Mouse (Mus musculus) spleen, adult 2 months (tissue): ENCODE results near the gene Bloc1s3. TPM values are rescaled to one million over a fixed set of nuclear protein-coding genes. Genes with fewer than 3 reads are reported as not detected.

ENCODE experiments used
- DNase-seq, 2 experiments: peaks; one replicate each; pipeline versions ENCODE4 v3.0.0 to v3.0.0-alpha.2; 2012 to 2021; ENCODE audit warnings: low spot score in 2 of 2, low read depth in 1 of 2
- H3K27ac ChIP-seq: fragments of 200-500 bp; 2 replicates; pipeline ENCODE4 v1.5.1; 2012; ENCODE audit warnings: low read length, inconsistent platforms; ENCODE audit not compliant: insufficient read depth
- H3K27me3 ChIP-seq: fragments of 200-500 bp; 2 replicates; pipeline ENCODE4 v1.6.1; 2012; ENCODE audit warnings: mild to moderate bottlenecking, moderate library complexity, low read length, inconsistent platforms; ENCODE audit not compliant: control insufficient read depth, insufficient read depth
- H3K36me3 ChIP-seq: fragments of 200-500 bp; 2 replicates; pipeline ENCODE4 v1.6.1; 2012; ENCODE audit warnings: mild to moderate bottlenecking, low read length, inconsistent platforms; ENCODE audit not compliant: control insufficient read depth, insufficient read depth
- H3K4me1 ChIP-seq: fragments of 200-500 bp; 2 replicates; pipeline ENCODE4 v1.6.1; 2011; ENCODE audit warnings: inconsistent platforms; ENCODE audit not compliant: control insufficient read depth, insufficient read depth, insufficient read length
- H3K4me3 ChIP-seq: fragments of 200-500 bp; 2 replicates; pipeline ENCODE4 v1.5.1; 2011; ENCODE audit warnings: mild to moderate bottlenecking, inconsistent platforms; ENCODE audit not compliant: insufficient read depth, insufficient read length; ENCODE audit errors: extremely low read depth
- CTCF ChIP-seq: fragments of 200-500 bp; IDR thresholded peaks from 2 replicates; pipeline ENCODE4 v1.5.1; 2011; ENCODE audit warnings: mild to moderate bottlenecking, inconsistent platforms; ENCODE audit not compliant: insufficient read depth, insufficient read length, insufficient replicate concordance; ENCODE audit errors: extremely low read depth
- POLR2A ChIP-seq: fragments of 200-500 bp; IDR thresholded peaks from 2 replicates; pipeline ENCODE4 v1.6.1; 2011; ENCODE audit warnings: low read depth, low read length, inconsistent platforms
- WGBS: fragments of 180-500 bp; shearing (Covaris S2); methylation state at CpG from one replicate; pipeline ENCODE4 v1.1.7; 2018; 5-methylcytosine and 5-hydroxymethylcytosine counted together
- polyA plus RNA-seq: library from polyadenylated mRNA; depleted of rRNA; stranded (reverse); fragments of >200 nt; gene quantifications from 2 replicates; pipeline ENCODE4 v1.2.3, GENCODE M21; 2012; rRNA removed

Gene Bloc1s3
- polyA plus RNA-seq, 1 experiment = 8.8 TPM

DNA sequence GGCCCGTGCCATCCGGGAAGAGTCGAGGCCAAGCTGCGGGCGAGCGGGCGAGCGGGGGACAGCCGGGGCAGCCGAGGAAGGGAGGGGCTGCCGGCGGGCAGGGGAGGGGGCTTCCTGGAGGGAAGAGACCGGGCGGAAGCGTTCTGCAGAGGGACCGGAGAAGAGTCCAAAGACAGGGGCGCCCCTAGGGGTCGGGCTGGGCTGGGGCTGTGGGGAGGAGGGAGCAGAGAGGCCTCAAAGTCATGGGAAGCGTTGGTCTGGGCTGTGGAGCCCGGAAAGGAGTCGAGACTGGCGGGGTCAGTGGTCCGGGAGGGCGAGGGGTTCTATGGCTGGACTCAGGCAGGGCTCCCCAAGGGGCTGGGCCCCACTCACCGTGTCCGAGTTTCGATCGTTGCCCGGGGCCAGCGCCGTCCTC, 50.1 kb downstream of the Bloc1s3 start:
- 0% methylated on average over 23 of the region's 31 CpGs for WGBS
- H3K36me3 ChIP-seq = no peaks in the 10 kb centered on the region
- no peak for TF ChIP-seq POLR2A
- TF ChIP-seq CTCF = peak; percentile 11; the same call in 1 of the 2 replicates
- H3K4me1 ChIP-seq = peaks cover 7% of the 10 kb centered on the region; the same call in 1 of the 2 replicates
- DNase-seq = peak in 1 of 2 experiments; percentile 49
- H3K27ac ChIP-seq = no peak overlapping the region
- no peaks in the 10 kb centered on the region for H3K27me3 ChIP-seq
- H3K4me3 ChIP-seq = peak overlapping the region; percentile 77

DNA sequence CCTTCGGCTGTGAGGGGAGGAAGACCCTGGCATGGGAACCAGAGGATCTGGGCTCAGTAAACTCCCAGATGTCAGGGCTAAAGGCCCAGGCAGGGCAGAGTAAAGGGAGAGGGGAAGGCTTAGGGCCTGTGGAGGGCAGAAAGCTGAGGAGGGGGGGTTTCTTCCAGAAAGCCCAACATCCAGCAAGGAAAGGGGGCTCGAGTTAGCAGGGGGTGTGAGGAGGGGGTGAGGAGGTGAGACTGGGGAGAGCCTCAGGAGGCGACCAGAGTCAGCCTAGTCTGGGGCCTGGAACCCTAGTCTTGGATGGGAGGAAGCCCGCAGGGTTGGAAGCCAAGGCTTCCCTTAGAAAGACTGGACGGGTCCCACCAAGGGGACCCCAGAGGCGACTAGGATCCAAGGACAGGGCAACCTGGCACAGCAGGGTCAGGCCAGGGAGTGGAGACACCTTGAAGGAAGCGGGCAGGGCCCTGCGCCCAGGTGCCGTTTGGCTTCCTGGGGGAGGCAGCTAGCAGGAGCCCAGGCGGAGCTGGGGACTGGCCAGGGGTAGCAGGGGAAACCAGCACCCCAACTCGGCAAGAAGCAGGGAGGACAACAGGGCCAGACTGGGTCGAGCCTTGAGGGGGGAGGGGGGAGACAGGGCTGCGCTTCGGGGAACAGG, 50.6 kb downstream of the Bloc1s3 start:
- WGBS = 9% methylated on average over 14 of the region's 14 CpGs
- Histone ChIP-seq H3K4me3 (peak overlapping the region; percentile 77), H3K36me3 (no peaks in the 10 kb centered on the region), H3K4me1 (peaks cover 7% of the 10 kb centered on the region; the same call in 1 of the 2 replicates), H3K27me3 (no peaks in the 10 kb centered on the region), H3K27ac (no peak overlapping the region)
- peak in 1 of 2 experiments; percentile 13 for DNase-seq
- TF ChIP-seq CTCF = no peak
- no peak for TF ChIP-seq POLR2A

DNA sequence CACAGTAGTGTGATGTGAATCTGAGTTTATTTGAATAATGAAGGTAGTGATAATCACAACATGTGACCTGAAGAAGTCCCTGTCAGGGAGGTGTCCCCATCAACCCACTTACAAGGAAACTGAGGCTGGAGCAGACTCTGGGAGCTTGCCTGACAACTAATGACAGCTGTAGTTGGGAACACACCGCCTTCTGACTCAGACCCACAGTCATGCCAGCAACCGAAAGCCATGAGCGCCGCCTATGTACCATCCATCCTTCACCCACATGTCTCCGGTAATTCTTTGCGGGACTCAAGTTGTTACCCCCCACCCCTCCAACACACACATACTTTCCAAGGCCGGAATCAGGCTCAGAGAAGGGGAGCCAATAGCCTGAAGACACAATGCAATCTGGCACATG, 51.5 kb downstream of the Bloc1s3 start:
- peaks cover 7% of the 10 kb centered on the region; the same call in 1 of the 2 replicates for H3K4me1 ChIP-seq
- 96% methylated on average over 7 of the region's 7 CpGs for WGBS
- H3K27me3 ChIP-seq = no peaks in the 10 kb centered on the region
- no peak overlapping the region for H3K27ac ChIP-seq
- no peak overlapping the region for H3K4me3 ChIP-seq
- H3K36me3 ChIP-seq = no peaks in the 10 kb centered on the region
- no peak for DNase-seq
- TF ChIP-seq POLR2A (no peak), CTCF (no peak)

DNA sequence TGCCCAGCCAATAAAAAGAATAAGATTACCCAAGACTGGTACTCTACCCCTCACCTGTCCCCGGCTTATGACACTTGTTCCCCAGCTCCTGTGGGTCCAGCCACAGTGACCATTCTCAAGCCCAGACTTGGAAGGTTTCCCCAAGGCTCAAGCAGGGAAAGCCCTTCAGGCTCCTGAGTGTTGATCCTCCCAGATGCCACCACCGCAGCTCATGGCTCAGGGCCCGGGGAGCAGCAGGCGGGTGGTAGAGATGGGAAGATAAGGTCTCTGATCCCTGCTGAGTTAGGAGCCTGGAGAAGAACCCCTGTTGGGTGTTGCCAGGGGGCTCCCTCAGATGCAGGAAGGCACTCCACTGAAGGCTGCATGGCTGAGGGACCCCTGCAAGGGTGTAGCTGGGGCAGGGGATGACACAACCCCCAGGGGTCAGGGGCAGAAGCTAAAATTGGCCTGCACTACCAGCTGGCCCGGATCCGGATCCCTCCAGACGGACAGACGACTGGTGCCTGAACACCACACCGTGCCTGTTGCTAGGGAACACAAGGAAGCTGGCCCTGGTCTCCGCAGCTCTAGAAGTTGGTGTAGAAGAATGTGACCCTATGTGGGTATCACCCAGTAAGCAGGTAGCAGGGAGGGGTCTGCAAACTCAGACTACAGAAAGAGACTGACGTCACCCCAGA, 52.2 kb downstream of the Bloc1s3 start:
- peaks cover 2% of the 10 kb centered on the region; the same call in 1 of the 2 replicates for H3K36me3 ChIP-seq
- TF ChIP-seq POLR2A = no peak
- TF ChIP-seq CTCF = no peak
- H3K4me3 ChIP-seq = no peak overlapping the region
- no peaks in the 10 kb centered on the region for H3K27me3 ChIP-seq
- DNase-seq = no peak
- H3K27ac ChIP-seq = no peak overlapping the region
- peaks cover 7% of the 10 kb centered on the region; the same call in 1 of the 2 replicates for H3K4me1 ChIP-seq
- WGBS = 89% methylated on average over 11 of the region's 11 CpGs

DNA sequence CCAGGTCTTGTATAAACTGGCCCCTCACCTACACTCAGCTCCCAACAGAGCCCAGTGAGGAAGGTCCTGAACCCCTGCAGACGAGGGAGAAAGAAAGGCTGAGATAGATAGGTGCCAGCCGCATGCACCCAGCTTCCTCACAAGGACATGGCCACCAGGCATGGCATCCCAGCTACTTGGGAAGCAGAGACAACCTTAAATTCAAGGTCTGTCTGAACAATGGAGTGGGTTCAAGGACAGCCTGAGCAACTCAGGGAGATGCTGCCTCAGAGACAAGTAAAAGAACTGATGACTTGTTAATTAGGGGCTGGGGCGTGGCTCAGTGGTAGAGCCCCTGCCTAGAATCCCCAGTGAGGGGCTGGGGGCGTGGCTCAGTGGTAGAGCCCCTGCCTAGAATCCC, 53.0 kb downstream of the Bloc1s3 start:
- DNase-seq = no peak
- TF ChIP-seq CTCF (no peak), POLR2A (no peak)
- 82% methylated on average over 4 of the region's 4 CpGs for WGBS
- Histone ChIP-seq H3K36me3 (peaks cover 2% of the 10 kb centered on the region; the same call in 1 of the 2 replicates), H3K27ac (no peak overlapping the region), H3K27me3 (no peaks in the 10 kb centered on the region), H3K4me3 (no peak overlapping the region), H3K4me1 (peaks cover 7% of the 10 kb centered on the region; the same call in 1 of the 2 replicates)

Other genes with a start within 250 kb of the Bloc1s3 start
- gene Vasp, start 236.6 kb downstream of the Bloc1s3 start, polyA plus RNA-seq = 335 and 437 TPM in 2 replicates
- gene Ppm1n, start 228.3 kb downstream of the Bloc1s3 start, polyA plus RNA-seq = 2.1 and 3.3 TPM in 2 replicates
- gene Rtn2, start 225.7 kb downstream of the Bloc1s3 start, polyA plus RNA-seq = 7.7 and 9.1 TPM in 2 replicates
- 1.6 and 1.9 TPM in 2 replicates for gene Fosb, start 198.3 kb downstream of the Bloc1s3 start, polyA plus RNA-seq
- 28.2 and 29.9 TPM in 2 replicates for gene Ercc1, start 163.6 kb downstream of the Bloc1s3 start, polyA plus RNA-seq
- gene Cd3eap, start 148.9 kb downstream of the Bloc1s3 start, polyA plus RNA-seq = 5.8 and 5.9 TPM in 2 replicates
- 2.2 and 2.5 TPM in 2 replicates for gene Ppp1r13l, start 148.6 kb downstream of the Bloc1s3 start, polyA plus RNA-seq
- 51.8 and 62.2 TPM in 2 replicates for gene Ercc2, start 126.4 kb downstream of the Bloc1s3 start, polyA plus RNA-seq
- 2.3 and 3.9 TPM in 2 replicates for gene Klc3, start 104.3 kb downstream of the Bloc1s3 start, polyA plus RNA-seq
- 0.62 and 0.92 TPM in 2 replicates for gene Ckm, start 103.6 kb downstream of the Bloc1s3 start, polyA plus RNA-seq
- gene Mark4, start 49.5 kb downstream of the Bloc1s3 start, polyA plus RNA-seq = 14.6 and 23.4 TPM in 2 replicates
- gene Exoc3l2, start 45.0 kb downstream of the Bloc1s3 start, polyA plus RNA-seq = 7.1 and 7.7 TPM in 2 replicates
- 54.4 and 75.5 TPM in 2 replicates for gene Trappc6a, start within 50 bp of the Bloc1s3 start, polyA plus RNA-seq
- 2.2 and 2.3 TPM in 2 replicates for gene Nkpd1, start 9.5 kb upstream of the Bloc1s3 start, polyA plus RNA-seq
- gene Ppp1r37, start 54.7 kb upstream of the Bloc1s3 start, polyA plus RNA-seq = 56.2 and 71.0 TPM in 2 replicates
- 20.9 and 33.0 TPM in 2 replicates for gene Zfp296, start 68.9 kb upstream of the Bloc1s3 start, polyA plus RNA-seq
- gene Gemin7, start 69.2 kb upstream of the Bloc1s3 start, polyA plus RNA-seq = 94.7 and 143 TPM in 2 replicates
- gene Clasrp, start 96.1 kb upstream of the Bloc1s3 start, polyA plus RNA-seq = 102 and 186 TPM in 2 replicates
- 76.9 and 114 TPM in 2 replicates for gene Relb, start 121.1 kb upstream of the Bloc1s3 start, polyA plus RNA-seq
- gene Clptm1, start 156.7 kb upstream of the Bloc1s3 start, polyA plus RNA-seq = 76.3 and 78.9 TPM in 2 replicates
- 1.2 and 5.5 TPM in 2 replicates for gene Apoc2, start 169.6 kb upstream of the Bloc1s3 start, polyA plus RNA-seq
- not detected in 2 replicates for gene Gm44805, start 173.1 kb upstream of the Bloc1s3 start, polyA plus RNA-seq
- 0.25 and 0.28 TPM in 2 replicates for gene Apoc4, start 173.1 kb upstream of the Bloc1s3 start, polyA plus RNA-seq
- gene Apoc1, start 184.3 kb upstream of the Bloc1s3 start, polyA plus RNA-seq = 4.3 and 6.7 TPM in 2 replicates
- gene Apoe, start 190.8 kb upstream of the Bloc1s3 start, polyA plus RNA-seq = 1,613 and 1,762 TPM in 2 replicates
- gene Tomm40, start 207.1 kb upstream of the Bloc1s3 start, polyA plus RNA-seq = 51.1 and 66.8 TPM in 2 replicates
- gene Nectin2, start 242.1 kb upstream of the Bloc1s3 start, polyA plus RNA-seq = 23.3 and 24.4 TPM in 2 replicates